Mouse (Mus musculus): Measurements from ENCODE around the gene Supt16. TPM values are rescaled to one million over a fixed set of nuclear protein-coding genes. Genes with fewer than 3 reads are reported as not detected.

Supt16 gene
- 39.8 and 40.7 TPM in 2 replicates for polyA plus RNA-seq (2015; fragmentation: Nextera tagmentation; extraction: Ambion mirVana)

DNA sequence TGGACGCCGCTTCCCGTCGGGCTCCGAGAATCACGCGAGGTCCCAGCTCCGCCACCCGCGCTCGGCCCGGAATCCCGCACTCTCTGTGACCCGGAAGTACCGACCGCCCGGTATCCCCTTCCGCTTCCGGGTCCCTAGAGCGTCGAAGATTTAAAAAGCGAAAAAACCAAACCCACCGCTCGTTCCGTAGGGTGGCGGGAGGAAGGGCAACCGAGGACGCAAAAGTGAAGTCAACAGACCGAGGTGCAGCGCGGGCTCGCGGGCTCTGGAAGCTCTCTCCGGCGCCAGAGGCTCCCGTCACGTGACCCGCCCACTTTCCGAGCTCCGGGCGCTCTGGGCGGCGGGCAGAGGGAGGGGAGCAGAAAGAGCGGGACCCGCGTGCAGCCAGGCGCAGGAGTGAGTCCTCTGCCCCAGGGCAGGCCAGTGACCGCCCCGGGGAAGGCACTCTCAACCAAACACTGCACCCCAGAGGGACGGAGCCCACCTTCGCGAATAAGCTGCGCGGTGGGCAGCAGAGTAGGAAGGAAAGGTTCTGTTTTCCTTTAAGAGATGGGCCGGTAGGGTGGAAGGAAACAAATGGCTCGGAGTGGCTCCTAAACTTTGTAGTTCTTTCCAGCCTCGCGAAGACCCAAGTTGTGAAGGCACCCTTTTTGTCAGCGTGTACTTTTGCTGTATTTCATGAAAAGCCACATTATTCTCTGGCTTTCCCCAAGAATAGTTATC is at the start of gene Supt16:
Supt16 (minus strand) TSS at position 261 of the 723 bp plus-strand sequence.
- under 1% methylated on average over 59 of the region's 59 CpGs for WGBS
- ATAC-seq (ENCODE audit: insufficient read depth, low FRiP score), result peak; percentile 93
- Histone ChIP-seq H3K27me3 (ENCODE audit: control insufficient read depth, insufficient read depth, low read length) (no peaks in the 10 kb centered on the region), H3K4me2 (ENCODE audit: low read depth, low read length) (peak within 1 kb of the TSS; percentile 77), H3K9me3 (replicated peaks; ENCODE audit: control insufficient read depth, low read length) (no peaks in the 10 kb centered on the region), H3K9ac (ENCODE audit: low read length) (peak within 1 kb of the TSS; percentile 97), H3K27ac (ENCODE audit: low read length) (peak within 1 kb of the TSS; percentile 99), H3K36me3 (ENCODE audit: control insufficient read depth, insufficient read depth, low read length) (peaks cover 19% of the 10 kb centered on the region), H3K4me1 (ENCODE audit: control insufficient read depth, insufficient read depth, low read length) (peaks cover 13% of the 10 kb centered on the region), H3K4me3 (replicated peaks; ENCODE audit: low read length) (peak within 1 kb of the TSS; percentile 96)

DNA sequence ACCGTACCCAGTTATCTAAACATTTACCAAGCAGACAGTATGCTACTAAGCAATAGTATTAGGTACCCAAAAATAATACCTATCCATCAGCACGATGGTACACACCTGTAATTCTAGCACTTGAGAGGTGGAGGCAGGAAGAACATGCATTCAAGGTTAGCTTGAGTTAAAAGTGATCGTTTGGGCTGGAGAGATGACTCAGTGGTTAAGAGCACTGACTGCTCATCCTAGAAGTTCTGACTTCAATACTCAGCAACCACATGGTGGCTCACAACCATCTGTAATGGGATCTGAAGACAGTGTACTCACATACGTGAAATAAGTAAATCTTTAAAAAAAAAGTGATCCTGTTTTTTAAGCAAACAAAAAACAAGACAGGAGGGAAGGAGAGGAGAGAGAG is 48.9 kb upstream of the Supt16 start:
- no peak overlapping the region for H3K4me2 ChIP-seq (ENCODE audit: low read depth, low read length)
- no peak for ATAC-seq (ENCODE audit: insufficient read depth, low FRiP score)
- WGBS, result 73% methylated on average over 4 of the region's 4 CpGs

DNA sequence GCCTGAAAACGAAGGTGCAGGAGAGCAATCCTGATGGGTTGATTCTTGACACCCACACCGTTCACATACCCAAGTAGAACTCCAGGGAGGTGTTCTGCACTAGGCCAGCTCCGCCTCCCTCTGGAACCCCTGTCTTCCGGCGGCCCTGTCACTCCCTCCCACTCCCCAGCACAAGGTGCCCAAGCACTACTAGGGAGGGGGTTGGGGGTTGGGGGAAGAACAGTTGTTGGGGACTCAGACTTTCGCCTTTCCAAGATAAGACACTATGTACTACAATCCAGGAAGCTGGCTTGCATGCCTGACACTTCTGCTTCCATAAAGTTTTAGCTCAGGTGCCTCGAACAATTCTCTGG is 47.5 kb upstream of the Supt16 start:
- Histone ChIP-seq H3K36me3 (ENCODE audit: control insufficient read depth, insufficient read depth, low read length) (no peaks in the 10 kb centered on the region), H3K4me1 (ENCODE audit: control insufficient read depth, insufficient read depth, low read length) (peaks cover 11% of the 10 kb centered on the region), H3K27ac (ENCODE audit: low read length) (peak overlapping the region; percentile 61), H3K9me3 (replicated peaks; ENCODE audit: control insufficient read depth, low read length) (no peaks in the 10 kb centered on the region), H3K9ac (ENCODE audit: low read length) (peak overlapping the region; percentile 89), H3K4me2 (ENCODE audit: low read depth, low read length) (peak overlapping the region; percentile 62), H3K27me3 (ENCODE audit: control insufficient read depth, insufficient read depth, low read length) (no peaks in the 10 kb centered on the region), H3K4me3 (replicated peaks; ENCODE audit: low read length) (peak overlapping the region; percentile 94)
- peak; percentile 75 for ATAC-seq (ENCODE audit: insufficient read depth, low FRiP score)
- WGBS, result 8% methylated on average over 7 of the region's 7 CpGs

More for the DNA sequence above, 48.9 kb upstream of the Supt16 start:
- no peaks in the 10 kb centered on the region for H3K27me3 ChIP-seq (ENCODE audit: control insufficient read depth, insufficient read depth, low read length)
- no peak overlapping the region for H3K4me3 ChIP-seq (replicated peaks; ENCODE audit: low read length)
- H3K27ac ChIP-seq (ENCODE audit: low read length), result no peak overlapping the region
- no peak overlapping the region for H3K9ac ChIP-seq (ENCODE audit: low read length)
- H3K36me3 ChIP-seq (ENCODE audit: control insufficient read depth, insufficient read depth, low read length), result no peaks in the 10 kb centered on the region
- peaks cover 11% of the 10 kb centered on the region for H3K4me1 ChIP-seq (ENCODE audit: control insufficient read depth, insufficient read depth, low read length)
- no peaks in the 10 kb centered on the region for H3K9me3 ChIP-seq (replicated peaks; ENCODE audit: control insufficient read depth, low read length)

DNA sequence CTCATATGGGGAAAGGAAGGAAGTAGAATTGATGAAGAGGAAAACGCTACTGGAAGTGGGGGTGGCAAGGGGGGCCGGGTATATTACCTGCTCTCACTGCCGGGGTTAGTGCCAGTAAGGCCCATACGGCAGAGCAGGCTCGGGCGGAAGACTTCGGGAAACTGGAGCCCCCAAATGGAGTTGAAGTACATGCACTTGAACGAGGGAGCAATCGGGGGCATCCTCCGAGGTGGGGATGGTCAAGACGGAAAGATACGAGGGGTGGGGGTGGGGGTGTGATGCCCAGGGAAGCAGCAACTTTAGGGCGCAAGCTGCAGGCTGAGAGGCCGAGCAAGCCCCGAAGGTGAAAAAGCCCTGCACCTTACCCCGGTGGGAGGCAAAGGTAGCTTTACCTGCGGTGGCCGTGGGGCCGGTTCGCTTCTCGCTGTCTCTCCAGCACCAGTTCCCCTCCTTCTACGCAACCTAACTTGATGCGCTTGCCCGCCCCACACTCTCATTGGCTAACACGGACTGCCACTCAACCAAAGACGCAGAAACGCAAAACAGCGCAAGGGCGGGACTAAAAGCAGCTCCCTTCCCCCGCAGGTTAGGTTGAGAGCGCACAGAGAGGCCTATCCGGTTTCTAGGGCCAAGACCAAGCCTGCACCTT is 46.9 kb upstream of the Supt16 start:
- Histone ChIP-seq H3K36me3 (ENCODE audit: control insufficient read depth, insufficient read depth, low read length) (no peaks in the 10 kb centered on the region), H3K9me3 (replicated peaks; ENCODE audit: control insufficient read depth, low read length) (no peaks in the 10 kb centered on the region), H3K27ac (ENCODE audit: low read length) (peak overlapping the region; percentile 70), H3K4me1 (ENCODE audit: control insufficient read depth, insufficient read depth, low read length) (peaks cover 11% of the 10 kb centered on the region), H3K4me3 (replicated peaks; ENCODE audit: low read length) (peak overlapping the region; percentile 94), H3K9ac (ENCODE audit: low read length) (peak overlapping the region; percentile 89), H3K4me2 (ENCODE audit: low read depth, low read length) (peak overlapping the region; percentile 72), H3K27me3 (ENCODE audit: control insufficient read depth, insufficient read depth, low read length) (no peaks in the 10 kb centered on the region)
- under 1% methylated on average over 32 of the region's 32 CpGs for WGBS
- ATAC-seq (ENCODE audit: insufficient read depth, low FRiP score), result peak; percentile 99

DNA sequence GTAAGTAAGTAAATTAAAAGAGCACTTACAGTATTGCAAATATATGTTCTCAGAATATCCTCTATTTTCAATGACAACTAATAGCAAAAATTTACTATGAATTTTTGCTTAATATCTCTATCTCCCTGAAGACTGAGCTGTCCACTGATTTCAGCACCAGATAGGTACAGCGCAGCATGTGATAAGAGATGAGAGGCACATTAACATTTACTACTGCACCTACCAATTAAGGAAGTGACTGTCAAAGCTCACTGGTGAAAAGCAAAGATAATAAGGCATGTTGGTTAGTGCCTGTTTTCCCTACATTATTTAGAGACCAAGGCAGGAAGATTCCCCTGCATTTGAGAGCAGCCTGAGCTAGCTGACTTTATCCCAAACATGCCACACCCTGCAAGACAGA is 39.0 kb upstream of the Supt16 start:
- Histone ChIP-seq H3K4me1 (ENCODE audit: control insufficient read depth, insufficient read depth, low read length) (no peaks in the 10 kb centered on the region), H3K4me3 (replicated peaks; ENCODE audit: low read length) (no peak overlapping the region), H3K27ac (ENCODE audit: low read length) (no peak overlapping the region), H3K27me3 (ENCODE audit: control insufficient read depth, insufficient read depth, low read length) (no peaks in the 10 kb centered on the region), H3K36me3 (ENCODE audit: control insufficient read depth, insufficient read depth, low read length) (peaks cover 26% of the 10 kb centered on the region), H3K9ac (ENCODE audit: low read length) (no peak overlapping the region), H3K9me3 (replicated peaks; ENCODE audit: control insufficient read depth, low read length) (no peaks in the 10 kb centered on the region), H3K4me2 (ENCODE audit: low read depth, low read length) (no peak overlapping the region)
- ATAC-seq (ENCODE audit: insufficient read depth, low FRiP score), result no peak
- 98% methylated on average over 1 of the region's 1 CpGs for WGBS

DNA sequence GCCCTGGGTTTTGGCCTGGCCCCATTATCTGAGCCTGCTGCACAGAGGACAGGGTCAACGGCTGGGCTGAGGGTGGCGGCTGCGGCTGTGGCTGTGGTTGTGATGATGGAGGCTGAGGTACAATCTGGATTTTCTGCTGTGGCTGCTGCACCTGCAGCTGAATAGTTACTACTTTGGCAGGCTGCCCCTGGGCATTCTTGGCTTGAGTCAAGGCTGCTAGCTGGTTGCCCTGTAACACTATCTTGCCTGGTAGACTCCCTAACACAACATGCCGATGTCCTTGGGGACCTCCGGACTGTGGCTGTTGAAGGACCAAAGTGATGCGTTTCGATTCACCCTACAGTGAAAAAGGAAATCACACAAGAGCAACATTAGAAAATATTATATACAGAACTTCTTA is 37.9 kb upstream of the Supt16 start:
- no peaks in the 10 kb centered on the region for H3K4me1 ChIP-seq (ENCODE audit: control insufficient read depth, insufficient read depth, low read length)
- peaks cover 31% of the 10 kb centered on the region for H3K36me3 ChIP-seq (ENCODE audit: control insufficient read depth, insufficient read depth, low read length)
- WGBS, result 95% methylated on average over 7 of the region's 7 CpGs
- H3K27ac ChIP-seq (ENCODE audit: low read length), result no peak overlapping the region
- no peak overlapping the region for H3K4me3 ChIP-seq (replicated peaks; ENCODE audit: low read length)
- no peak overlapping the region for H3K4me2 ChIP-seq (ENCODE audit: low read depth, low read length)
- ATAC-seq (ENCODE audit: insufficient read depth, low FRiP score), result no peak
- no peaks in the 10 kb centered on the region for H3K27me3 ChIP-seq (ENCODE audit: control insufficient read depth, insufficient read depth, low read length)
- no peak overlapping the region for H3K9ac ChIP-seq (ENCODE audit: low read length)
- H3K9me3 ChIP-seq (replicated peaks; ENCODE audit: control insufficient read depth, low read length), result no peaks in the 10 kb centered on the region

DNA sequence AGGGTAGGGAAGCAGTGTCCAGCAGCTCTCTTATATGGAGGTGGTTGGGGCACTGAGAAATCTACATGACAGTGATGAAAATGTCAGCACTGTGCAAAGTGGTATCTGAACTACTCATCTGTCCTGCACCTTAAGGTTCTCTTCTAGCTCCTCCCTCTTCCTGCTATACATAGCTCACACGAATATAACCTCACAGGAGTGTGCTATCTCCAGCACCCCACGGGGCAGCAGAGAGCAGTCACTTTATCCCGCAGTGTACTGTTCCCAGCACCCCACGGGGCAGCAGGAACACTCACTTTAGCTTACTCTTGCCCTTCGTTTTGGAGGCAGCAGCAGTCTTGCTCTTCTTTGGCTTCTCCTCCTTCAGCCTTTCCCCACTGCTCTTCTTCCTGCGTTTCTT is 35.0 kb upstream of the Supt16 start:
- Histone ChIP-seq H3K4me3 (replicated peaks; ENCODE audit: low read length) (no peak overlapping the region), H3K9me3 (replicated peaks; ENCODE audit: control insufficient read depth, low read length) (no peaks in the 10 kb centered on the region), H3K4me2 (ENCODE audit: low read depth, low read length) (no peak overlapping the region), H3K27ac (ENCODE audit: low read length) (no peak overlapping the region), H3K4me1 (ENCODE audit: control insufficient read depth, insufficient read depth, low read length) (no peaks in the 10 kb centered on the region), H3K36me3 (ENCODE audit: control insufficient read depth, insufficient read depth, low read length) (peaks cover 43% of the 10 kb centered on the region), H3K9ac (ENCODE audit: low read length) (no peak overlapping the region), H3K27me3 (ENCODE audit: control insufficient read depth, insufficient read depth, low read length) (no peaks in the 10 kb centered on the region)
- no peak for ATAC-seq (ENCODE audit: insufficient read depth, low FRiP score)
- 85% methylated on average over 6 of the region's 6 CpGs for WGBS

DNA sequence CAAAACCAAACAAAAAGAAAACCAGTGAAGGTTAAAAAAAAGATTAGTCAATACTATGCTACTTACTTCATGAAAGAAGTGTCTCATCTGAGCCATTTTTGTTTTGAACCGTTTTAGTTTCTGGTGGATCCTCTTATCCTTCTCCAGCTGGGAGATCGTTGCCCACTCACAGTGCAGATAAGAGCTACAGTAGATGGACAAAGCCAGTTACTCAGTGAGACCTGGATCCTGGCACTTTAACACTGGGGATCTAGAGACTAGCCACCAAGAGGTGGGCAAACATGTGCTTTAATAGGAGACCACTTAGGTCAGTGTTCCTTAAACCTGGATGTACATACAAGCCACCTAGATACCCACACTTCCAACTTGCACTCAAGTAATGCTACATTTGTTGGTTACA is 28.8 kb upstream of the Supt16 start:
- no peak overlapping the region for H3K4me2 ChIP-seq (ENCODE audit: low read depth, low read length)
- H3K9ac ChIP-seq (ENCODE audit: low read length), result no peak overlapping the region
- 86% methylated on average over 2 of the region's 2 CpGs for WGBS
- H3K36me3 ChIP-seq (ENCODE audit: control insufficient read depth, insufficient read depth, low read length), result peaks cover 36% of the 10 kb centered on the region
- no peaks in the 10 kb centered on the region for H3K27me3 ChIP-seq (ENCODE audit: control insufficient read depth, insufficient read depth, low read length)
- H3K9me3 ChIP-seq (replicated peaks; ENCODE audit: control insufficient read depth, low read length), result no peaks in the 10 kb centered on the region
- no peaks in the 10 kb centered on the region for H3K4me1 ChIP-seq (ENCODE audit: control insufficient read depth, insufficient read depth, low read length)
- H3K4me3 ChIP-seq (replicated peaks; ENCODE audit: low read length), result no peak overlapping the region
- H3K27ac ChIP-seq (ENCODE audit: low read length), result no peak overlapping the region
- no peak for ATAC-seq (ENCODE audit: insufficient read depth, low FRiP score)

DNA sequence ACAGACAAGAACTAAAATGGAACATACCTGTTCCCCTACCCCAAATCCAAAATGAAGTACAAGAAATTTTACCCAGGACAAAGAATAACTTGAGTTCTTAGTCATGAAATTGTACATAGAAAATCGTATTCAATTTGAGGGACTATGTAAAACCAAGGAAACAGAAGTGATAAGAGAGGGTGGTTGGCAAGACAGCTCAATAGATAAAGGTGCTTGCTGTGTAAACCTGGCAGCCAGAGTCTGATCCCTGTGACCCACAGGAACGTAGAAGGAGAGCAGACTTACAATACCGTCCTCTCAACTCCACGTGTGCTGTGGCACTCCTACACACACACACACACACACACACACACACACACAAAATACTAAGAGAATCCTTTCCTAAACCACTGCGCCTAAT is 20.0 kb upstream of the Supt16 start:
- H3K4me3 ChIP-seq (replicated peaks; ENCODE audit: low read length), result no peak overlapping the region
- no peaks in the 10 kb centered on the region for H3K27me3 ChIP-seq (ENCODE audit: control insufficient read depth, insufficient read depth, low read length)
- no peak for ATAC-seq (ENCODE audit: insufficient read depth, low FRiP score)
- no peak overlapping the region for H3K4me2 ChIP-seq (ENCODE audit: low read depth, low read length)
- H3K9me3 ChIP-seq (replicated peaks; ENCODE audit: control insufficient read depth, low read length), result no peaks in the 10 kb centered on the region
- no peaks in the 10 kb centered on the region for H3K4me1 ChIP-seq (ENCODE audit: control insufficient read depth, insufficient read depth, low read length)
- no peak overlapping the region for H3K9ac ChIP-seq (ENCODE audit: low read length)
- H3K27ac ChIP-seq (ENCODE audit: low read length), result no peak overlapping the region
- WGBS, result 74% methylated on average over 5 of the region's 5 CpGs
- H3K36me3 ChIP-seq (ENCODE audit: control insufficient read depth, insufficient read depth, low read length), result peaks cover 42% of the 10 kb centered on the region

Measured in stomach, embryonic 16.5 days (tissue).